Mouse (Mus musculus) cerebellum, adult 2 months (tissue): ENCODE data around the gene Antxr2. TPM values are rescaled to one million over a fixed set of nuclear protein-coding genes. Genes with fewer than 3 reads are reported as not detected.

ENCODE experiments used
- DNase-seq, 2 experiments: peaks; one replicate each; pipeline ENCODE4 v3.0.0; 2021
- H3K27ac ChIP-seq: fragments of 200-500 bp; 2 replicates; pipeline ENCODE4 v1.5.1; 2012; ENCODE audit warnings: low read length, control low read depth, inconsistent platforms; ENCODE audit not compliant: insufficient read depth
- H3K27me3 ChIP-seq: fragments of 200-500 bp; 2 replicates; pipeline ENCODE4 v1.6.1; 2012; ENCODE audit warnings: inconsistent platforms, mild to moderate bottlenecking, low read length, moderate library complexity; ENCODE audit not compliant: control insufficient read depth, insufficient read depth
- H3K4me1 ChIP-seq: fragments of 200-500 bp; 2 replicates; pipeline ENCODE4 v1.6.1; 2011; ENCODE audit warnings: low read length; ENCODE audit not compliant: control insufficient read depth, insufficient read depth
- H3K4me3 ChIP-seq: fragments of 200-500 bp; replicated peaks from 2 replicates; pipeline ENCODE3; 2011; ENCODE audit warnings: mild to moderate bottlenecking, low read depth, low read length, control low read depth; ENCODE audit not compliant: insufficient read depth
- CTCF ChIP-seq: fragments of 200-500 bp; IDR thresholded peaks from 2 replicates; pipeline ENCODE4 v1.5.1; 2011; ENCODE audit warnings: low read depth, mild to moderate bottlenecking, control low read depth, low read length, moderate library complexity, borderline replicate concordance; ENCODE audit not compliant: insufficient read depth
- POLR2A ChIP-seq: fragments of 200-500 bp; IDR thresholded peaks from 2 replicates; pipeline ENCODE4 v1.6.1; 2011; ENCODE audit warnings: low read length, control low read depth, borderline replicate concordance; ENCODE audit not compliant: insufficient read depth
- WGBS: fragments of 180-500 bp; shearing (Covaris S2); methylation state at CpG from one replicate; pipeline ENCODE4 v1.1.7; 2018; 5-methylcytosine and 5-hydroxymethylcytosine counted together
- polyA plus RNA-seq: library from polyadenylated mRNA; depleted of rRNA; stranded (reverse); fragments of >200 nt; gene quantifications from 2 replicates; pipeline ENCODE4 v1.2.3, GENCODE M21; 2012

The Antxr2 gene
- polyA plus RNA-seq, 1 experiment, result 0.93 TPM

DNA sequence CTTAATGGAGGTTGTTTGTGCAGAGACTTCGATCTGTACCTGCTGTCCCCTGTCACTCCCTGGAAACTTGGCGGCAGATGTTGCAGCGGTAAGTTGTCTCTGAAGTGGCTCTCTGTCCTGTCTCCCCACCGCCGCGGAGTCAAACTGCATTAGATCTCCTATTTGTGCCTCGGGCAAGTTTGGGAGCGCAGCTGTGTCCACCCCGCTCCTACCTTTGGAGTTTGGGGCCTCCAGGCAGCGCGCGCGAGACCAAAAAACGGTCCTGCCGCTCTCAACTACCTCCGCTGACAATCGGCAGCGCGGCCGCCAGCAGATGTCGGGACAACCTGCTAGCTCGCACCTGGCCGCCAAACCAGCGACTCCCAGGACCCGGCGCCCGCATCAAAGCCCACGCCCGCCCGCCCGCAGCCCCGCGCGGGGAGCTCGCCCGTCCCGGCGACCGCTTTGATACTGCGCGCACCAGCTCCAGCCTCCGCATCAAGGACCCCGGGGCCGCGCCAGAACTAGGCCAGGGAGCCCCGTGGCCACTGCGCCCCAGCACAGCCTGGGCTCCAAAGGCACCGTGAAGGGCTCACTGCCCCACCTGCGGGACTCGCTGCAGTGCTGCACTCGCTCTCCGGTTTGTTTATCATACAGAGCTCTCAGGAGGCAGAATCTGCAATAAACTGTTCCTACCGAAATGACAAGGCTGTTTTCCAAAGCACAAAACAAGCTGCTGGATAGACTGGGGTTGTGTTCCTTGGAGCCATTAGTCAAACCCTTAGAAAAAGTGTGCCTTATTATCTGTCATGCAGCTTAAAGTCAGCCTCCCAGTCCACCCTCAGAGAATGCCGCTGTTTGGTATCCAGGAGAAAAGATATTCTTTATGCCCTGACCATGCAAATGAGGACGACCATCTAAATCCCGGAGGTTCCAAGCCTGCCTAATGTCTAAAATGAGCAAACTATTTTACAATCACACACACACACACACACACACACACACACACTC, 95.4 kb downstream of the Antxr2 start:
- WGBS, result 5% methylated on average over 54 of the region's 56 CpGs

DNA sequence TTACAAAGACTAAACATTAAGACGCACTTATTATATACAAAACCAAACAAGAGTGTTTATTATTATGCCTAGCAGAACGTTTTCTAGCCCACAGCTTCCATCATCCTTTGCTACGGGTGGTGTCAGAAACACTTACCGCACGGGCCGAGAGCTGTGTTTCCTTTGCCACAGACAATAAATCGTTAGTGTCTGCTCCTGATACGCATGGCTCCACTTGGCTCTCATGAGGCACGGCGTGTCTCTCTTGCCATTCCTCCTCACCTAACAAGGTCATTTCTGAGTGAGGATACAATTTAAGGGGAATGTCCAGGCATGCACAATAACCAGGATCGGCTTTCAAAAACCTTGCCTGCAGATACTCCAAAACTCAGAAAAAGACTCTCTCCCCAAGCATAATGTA, 113.2 kb downstream of the Antxr2 start:
- H3K4me1 ChIP-seq, result no peaks in the 10 kb centered on the region
- 89% methylated on average over 11 of the region's 11 CpGs for WGBS
- no peak overlapping the region for H3K27ac ChIP-seq
- no peak overlapping the region for H3K4me3 ChIP-seq
- no peaks in the 10 kb centered on the region for H3K27me3 ChIP-seq
- TF ChIP-seq CTCF (no peak), POLR2A (no peak)
- no peak for DNase-seq

More for the DNA sequence above, 95.4 kb downstream of the Antxr2 start:
- peak overlapping the region; percentile 40 for H3K4me3 ChIP-seq
- no peaks in the 10 kb centered on the region; the same call in 1 of the 2 replicates for H3K4me1 ChIP-seq
- DNase-seq, result peak; percentile 24 to 36
- TF ChIP-seq POLR2A (no peak), CTCF (no peak; the same call in 1 of the 2 replicates)
- H3K27me3 ChIP-seq, result no peaks in the 10 kb centered on the region; the same call in 1 of the 2 replicates
- H3K27ac ChIP-seq, result no peak overlapping the region

DNA sequence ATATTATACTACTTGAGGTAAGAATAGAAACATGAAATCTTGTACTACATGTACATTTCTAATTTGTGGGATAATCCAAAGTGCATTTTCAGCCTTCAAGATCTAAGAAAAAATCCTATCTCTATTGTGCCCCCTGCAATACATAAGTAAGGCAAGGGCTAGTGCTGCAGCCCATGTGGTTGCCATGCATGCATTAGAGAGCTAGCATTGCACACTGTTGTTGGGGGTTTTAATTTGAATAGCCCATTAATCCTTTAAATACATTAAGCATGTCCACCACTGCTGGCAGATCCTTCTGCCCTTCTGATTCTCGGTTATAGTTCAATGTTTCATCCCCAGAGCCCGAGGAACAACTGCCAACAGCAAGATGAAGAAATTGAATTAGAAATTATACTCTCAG, 116.0 kb downstream of the Antxr2 start:
- no peak overlapping the region for H3K4me3 ChIP-seq
- no peak for TF ChIP-seq POLR2A
- no peak for TF ChIP-seq CTCF
- 67% methylated on average over 2 of the region's 2 CpGs for WGBS
- no peaks in the 10 kb centered on the region for H3K4me1 ChIP-seq
- no peak for DNase-seq
- no peaks in the 10 kb centered on the region for H3K27me3 ChIP-seq
- H3K27ac ChIP-seq, result no peak overlapping the region

DNA sequence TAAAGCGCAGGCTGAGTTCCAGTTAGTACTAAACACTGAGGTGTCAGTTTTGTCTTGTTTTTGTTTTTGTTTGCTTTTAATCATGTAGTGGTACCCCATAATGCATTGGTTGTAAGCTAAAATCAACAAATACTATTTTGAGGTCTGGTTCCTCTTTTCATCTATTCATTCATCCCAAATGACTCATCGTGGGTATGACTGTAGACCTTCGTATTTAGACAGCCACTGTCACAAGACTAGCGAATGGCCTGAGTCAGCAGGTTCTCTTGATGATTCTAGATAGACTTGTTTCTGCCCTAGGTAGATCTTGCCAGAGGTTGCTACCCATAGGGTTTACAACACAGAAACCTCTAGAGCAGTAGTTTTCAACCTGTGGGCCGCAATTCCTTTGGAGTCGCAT, 116.9 kb downstream of the Antxr2 start:
- TF ChIP-seq POLR2A (no peak), CTCF (no peak)
- whole genome bisulfite sequencing, result 97% methylated on average over 6 of the region's 6 CpGs
- Histone ChIP-seq H3K4me3 (no peak overlapping the region), H3K4me1 (no peaks in the 10 kb centered on the region), H3K27me3 (no peaks in the 10 kb centered on the region), H3K27ac (no peak overlapping the region)
- DNase-seq, result no peak

DNA sequence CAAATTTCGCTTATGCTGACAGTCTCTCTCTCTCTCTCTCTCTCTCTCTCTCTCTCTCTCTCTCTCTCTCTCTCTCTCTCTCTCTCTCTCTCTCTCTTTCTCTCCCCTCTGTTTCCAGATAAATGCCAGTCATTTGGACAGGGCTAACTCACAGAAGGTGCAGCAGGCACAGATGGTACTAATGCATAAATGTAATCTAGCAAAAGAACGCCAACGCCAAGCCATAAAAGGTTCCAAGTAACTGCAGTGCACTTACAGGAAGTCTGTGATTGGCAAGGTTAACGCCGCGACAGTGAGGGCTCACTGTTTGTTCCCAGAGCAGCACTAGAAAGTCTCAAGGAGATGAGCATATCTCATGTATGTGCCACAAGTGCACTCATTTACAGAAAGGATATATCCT, 123.4 kb downstream of the Antxr2 start:
- Histone ChIP-seq H3K27ac (no peak overlapping the region), H3K4me1 (no peaks in the 10 kb centered on the region), H3K27me3 (no peaks in the 10 kb centered on the region), H3K4me3 (no peak overlapping the region)
- TF ChIP-seq POLR2A (no peak), CTCF (no peak)
- WGBS, result 14% methylated on average over 6 of the region's 6 CpGs
- peak; percentile 10 to 30 for DNase-seq

DNA sequence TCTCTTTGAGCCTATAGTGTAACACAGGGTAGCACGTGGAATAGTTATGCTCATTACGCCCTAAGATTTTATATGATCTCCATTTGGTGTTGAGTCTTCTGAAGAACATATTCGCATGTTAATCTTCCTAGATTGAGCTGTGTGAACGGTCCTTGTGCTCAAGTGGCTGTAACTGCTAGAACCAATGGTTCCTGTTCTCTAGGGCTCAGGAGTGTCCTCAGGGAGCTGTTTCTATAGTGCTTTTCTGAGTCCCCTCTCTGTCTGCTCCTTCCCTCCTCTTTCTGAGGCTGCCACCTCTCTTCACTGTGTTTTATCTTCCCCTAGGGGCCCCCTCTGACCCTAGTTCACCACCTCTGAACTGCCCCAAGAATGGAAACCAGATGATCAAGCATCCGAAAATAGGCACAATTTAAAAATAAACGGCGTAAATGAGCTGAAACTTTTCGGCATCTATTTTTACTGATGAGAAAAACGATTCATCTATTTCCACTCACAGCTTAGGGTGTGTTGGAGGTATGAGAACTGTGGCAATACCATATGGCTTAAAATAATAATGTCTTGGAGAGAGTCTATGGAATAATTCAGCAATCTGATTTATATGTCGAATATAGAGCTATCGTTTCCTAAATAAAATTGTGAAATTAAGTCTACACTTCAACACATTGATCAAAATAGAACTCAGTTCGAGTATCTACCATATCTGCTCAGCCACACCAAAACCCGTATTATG, 124.1 kb downstream of the Antxr2 start:
- no peaks in the 10 kb centered on the region for H3K4me1 ChIP-seq
- DNase-seq, result no peak
- no peak for TF ChIP-seq POLR2A
- H3K27ac ChIP-seq, result no peak overlapping the region
- no peak overlapping the region for H3K4me3 ChIP-seq
- H3K27me3 ChIP-seq, result no peaks in the 10 kb centered on the region
- 95% methylated on average over 13 of the region's 13 CpGs for WGBS

DNA sequence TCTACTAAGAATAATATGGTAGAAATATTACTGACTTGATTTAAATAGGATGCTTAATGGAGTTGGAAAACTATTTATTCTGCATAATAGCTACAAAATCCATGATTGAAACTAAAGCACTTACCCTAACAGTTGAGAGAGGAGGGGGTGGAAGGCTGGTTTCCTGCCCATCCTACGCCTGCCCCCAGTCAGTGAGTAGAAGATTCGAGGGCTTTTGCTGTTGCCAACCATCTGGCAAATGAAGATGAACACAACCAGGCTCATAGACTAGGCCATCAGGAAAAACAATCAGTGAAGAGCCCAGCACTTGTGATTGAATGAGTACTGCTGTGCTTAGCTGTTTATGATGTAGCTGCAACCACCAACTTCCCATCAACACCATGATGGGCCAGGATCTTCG, 125.0 kb downstream of the Antxr2 start:
- Histone ChIP-seq H3K4me3 (no peak overlapping the region), H3K27me3 (no peaks in the 10 kb centered on the region), H3K4me1 (no peaks in the 10 kb centered on the region), H3K27ac (no peak overlapping the region)
- 72% methylated on average over 3 of the region's 3 CpGs for WGBS
- TF ChIP-seq POLR2A (no peak), CTCF (no peak)
- no peak for DNase-seq

DNA sequence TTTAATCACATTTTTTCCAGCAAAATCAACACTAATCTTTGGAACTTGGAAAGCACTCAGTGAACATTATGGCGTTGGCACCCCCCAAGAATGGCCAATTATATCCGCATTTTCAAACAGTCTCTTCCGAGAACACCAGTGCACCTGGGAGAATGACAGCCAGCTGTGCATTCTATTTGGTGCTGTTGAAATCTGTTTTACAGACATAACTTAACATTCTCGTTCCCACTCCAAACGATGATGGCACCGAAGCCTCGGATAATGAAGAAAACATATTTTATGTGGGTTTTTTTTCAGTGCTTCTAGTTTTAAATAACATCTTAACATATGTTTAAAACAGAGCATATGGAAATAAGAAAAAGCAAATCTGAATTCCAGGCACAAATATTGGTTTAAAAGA, 129.7 kb downstream of the Antxr2 start:
- Histone ChIP-seq H3K27ac (no peak overlapping the region), H3K4me1 (no peaks in the 10 kb centered on the region), H3K4me3 (no peak overlapping the region), H3K27me3 (no peaks in the 10 kb centered on the region)
- DNase-seq, result no peak
- 92% methylated on average over 7 of the region's 7 CpGs for WGBS
- no peak for TF ChIP-seq POLR2A
- TF ChIP-seq CTCF, result no peak
